Mouse (Mus musculus): ENCODE results near the gene Rae1. TPM values are rescaled to one million over a fixed set of nuclear protein-coding genes. Genes with fewer than 3 reads are reported as not detected.
A peak's percentile ranks its signal among the peaks of the same experiment; 100 is the strongest.

The Rae1 gene
- polyA plus RNA-seq, 1 experiment from 2014 or later, result 156 TPM

DNA sequence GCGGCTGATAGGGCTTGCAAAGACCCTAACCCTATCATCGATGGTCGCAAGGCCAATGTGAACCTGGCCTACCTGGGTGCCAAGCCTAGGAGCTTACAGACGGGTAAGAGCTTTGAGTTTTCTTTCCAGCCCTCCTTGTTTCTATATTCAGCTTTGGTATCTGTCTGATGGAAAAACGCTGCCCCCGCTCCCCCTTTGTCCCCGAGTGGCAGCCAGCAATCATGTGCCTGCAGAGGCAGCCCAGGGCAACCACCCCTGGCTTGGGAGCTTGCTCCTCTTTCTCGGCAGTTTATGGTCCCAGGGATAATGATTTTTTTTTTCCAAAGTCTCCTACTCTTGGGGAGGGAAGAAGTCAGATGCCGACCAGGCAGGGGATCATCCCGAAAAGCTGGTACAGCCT lies 22.9 kb downstream of the Rae1 start:
- ATAC-seq, result no peak
- H3K27me3 ChIP-seq (replicated peaks; ENCODE audit: control insufficient read depth, insufficient read depth, low read length), result no peaks in the 10 kb centered on the region
- 15% methylated on average over 10 of the region's 10 CpGs for WGBS
- H3K4me2 ChIP-seq (ENCODE audit: low read length), result peak overlapping the region; percentile 85
- no peaks in the 10 kb centered on the region for H3K9me3 ChIP-seq (ENCODE audit: control insufficient read depth, low read length)
- peak overlapping the region; percentile 77 for H3K9ac ChIP-seq (replicated peaks; ENCODE audit: low read depth, low read length)
- H3K4me3 ChIP-seq (replicated peaks; ENCODE audit: low read length), result peak overlapping the region; percentile 79
- H3K36me3 ChIP-seq (ENCODE audit: control insufficient read depth, insufficient read depth), result no peaks in the 10 kb centered on the region
- peaks cover 43% of the 10 kb centered on the region for H3K4me1 ChIP-seq (replicated peaks; ENCODE audit: control insufficient read depth, insufficient read depth, low read length)
- no peak overlapping the region for H3K27ac ChIP-seq (ENCODE audit: low read length)

DNA sequence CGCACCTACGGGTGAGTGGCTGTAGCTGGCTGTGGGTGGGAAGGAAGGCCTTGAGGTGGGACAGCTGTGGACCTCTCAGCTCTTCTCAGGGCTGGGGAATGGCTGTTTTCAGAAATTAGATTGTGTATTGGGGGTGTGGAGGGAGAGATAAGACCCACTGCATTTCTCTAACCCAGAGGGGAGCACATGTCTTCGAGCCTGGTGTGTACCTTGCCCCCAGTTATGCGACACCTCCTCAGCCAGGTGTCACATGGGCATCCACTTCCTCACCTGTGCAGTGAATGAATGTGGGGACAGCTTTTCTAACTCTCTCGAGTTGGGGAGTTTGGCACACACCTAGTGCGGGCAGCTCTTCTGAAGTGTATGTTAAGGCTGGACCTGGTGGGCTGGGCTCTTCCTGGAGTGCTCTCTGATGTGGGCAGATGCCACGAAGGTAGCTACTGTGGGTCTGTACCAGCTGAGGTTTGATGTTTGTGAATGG lies 23.5 kb downstream of the Rae1 start:
- Histone ChIP-seq H3K27me3 (replicated peaks; ENCODE audit: control insufficient read depth, insufficient read depth, low read length) (no peaks in the 10 kb centered on the region), H3K9me3 (ENCODE audit: control insufficient read depth, low read length) (no peaks in the 10 kb centered on the region), H3K4me2 (ENCODE audit: low read length) (peak overlapping the region; percentile 85), H3K36me3 (ENCODE audit: control insufficient read depth, insufficient read depth) (no peaks in the 10 kb centered on the region), H3K27ac (ENCODE audit: low read length) (no peak overlapping the region), H3K9ac (replicated peaks; ENCODE audit: low read depth, low read length) (peak overlapping the region; percentile 24; the same call in 1 of the 2 replicates), H3K4me1 (replicated peaks; ENCODE audit: control insufficient read depth, insufficient read depth, low read length) (peaks cover 47% of the 10 kb centered on the region), H3K4me3 (replicated peaks; ENCODE audit: low read length) (peak overlapping the region; percentile 79)
- 86% methylated on average over 7 of the region's 7 CpGs for WGBS
- ATAC-seq, result no peak

DNA sequence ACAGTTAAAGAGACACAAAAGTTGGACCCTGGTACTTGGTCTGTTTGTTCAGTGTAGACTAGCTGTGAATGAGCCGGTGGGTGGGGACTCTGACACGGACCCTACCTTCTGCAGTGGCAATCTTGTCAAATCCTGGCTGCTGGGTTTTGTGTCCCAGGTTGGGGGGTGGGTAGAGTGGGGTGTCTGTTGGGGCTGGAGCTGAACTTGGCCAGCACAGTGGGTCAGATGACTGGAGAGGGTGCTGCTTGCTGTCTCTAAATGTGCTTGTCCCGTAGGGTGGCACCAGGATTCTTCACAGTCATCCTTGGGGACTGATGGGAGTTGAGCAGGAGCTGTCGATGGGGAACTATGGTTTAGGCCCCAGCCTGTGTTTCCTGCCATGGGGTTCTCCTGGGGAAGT lies 24.0 kb downstream of the Rae1 start:
- 76% methylated on average over 4 of the region's 4 CpGs for WGBS
- no peak overlapping the region for H3K4me3 ChIP-seq (replicated peaks; ENCODE audit: low read length)

GRCm38 (mm10) chr2:173024392-173024791 lies 24.5 kb downstream of the Rae1 start:
- WGBS, result 78% methylated on average over 8 of the region's 8 CpGs

More for the DNA sequence above, 24.0 kb downstream of the Rae1 start:
- no peak overlapping the region for H3K4me2 ChIP-seq (ENCODE audit: low read length)
- ATAC-seq, result no peak
- no peaks in the 10 kb centered on the region for H3K36me3 ChIP-seq (ENCODE audit: control insufficient read depth, insufficient read depth)
- peaks cover 47% of the 10 kb centered on the region for H3K4me1 ChIP-seq (replicated peaks; ENCODE audit: control insufficient read depth, insufficient read depth, low read length)
- H3K9me3 ChIP-seq (ENCODE audit: control insufficient read depth, low read length), result no peaks in the 10 kb centered on the region
- no peak overlapping the region for H3K27ac ChIP-seq (ENCODE audit: low read length)
- no peak overlapping the region for H3K9ac ChIP-seq (replicated peaks; ENCODE audit: low read depth, low read length)
- no peaks in the 10 kb centered on the region for H3K27me3 ChIP-seq (replicated peaks; ENCODE audit: control insufficient read depth, insufficient read depth, low read length)

GRCm38 (mm10) chr2:173024938-173025337 lies 25.0 kb downstream of the Rae1 start:
- H3K27ac ChIP-seq (ENCODE audit: low read length), result no peak overlapping the region
- WGBS, result 13% methylated on average over 4 of the region's 4 CpGs

More at GRCm38 (mm10) chr2:173024392-173024791, 24.5 kb downstream of the Rae1 start:
- H3K27ac ChIP-seq (ENCODE audit: low read length), result no peak overlapping the region
- no peak overlapping the region for H3K9ac ChIP-seq (replicated peaks; ENCODE audit: low read depth, low read length)
- H3K4me2 ChIP-seq (ENCODE audit: low read length), result no peak overlapping the region
- H3K9me3 ChIP-seq (ENCODE audit: control insufficient read depth, low read length), result no peaks in the 10 kb centered on the region
- H3K4me3 ChIP-seq (replicated peaks; ENCODE audit: low read length), result no peak overlapping the region
- ATAC-seq, result no peak
- no peaks in the 10 kb centered on the region for H3K36me3 ChIP-seq (ENCODE audit: control insufficient read depth, insufficient read depth)
- H3K27me3 ChIP-seq (replicated peaks; ENCODE audit: control insufficient read depth, insufficient read depth, low read length), result no peaks in the 10 kb centered on the region
- H3K4me1 ChIP-seq (replicated peaks; ENCODE audit: control insufficient read depth, insufficient read depth, low read length), result peaks cover 46% of the 10 kb centered on the region

GRCm38 (mm10) chr2:173026286-173026685 lies 26.4 kb downstream of the Rae1 start:
- Histone ChIP-seq H3K4me2 (ENCODE audit: low read length) (no peak overlapping the region), H3K27me3 (replicated peaks; ENCODE audit: control insufficient read depth, insufficient read depth, low read length) (no peaks in the 10 kb centered on the region), H3K4me1 (replicated peaks; ENCODE audit: control insufficient read depth, insufficient read depth, low read length) (peaks cover 34% of the 10 kb centered on the region), H3K36me3 (ENCODE audit: control insufficient read depth, insufficient read depth) (no peaks in the 10 kb centered on the region; the same call in 1 of the 2 replicates), H3K27ac (ENCODE audit: low read length) (no peak overlapping the region), H3K9ac (replicated peaks; ENCODE audit: low read depth, low read length) (no peak overlapping the region), H3K9me3 (ENCODE audit: control insufficient read depth, low read length) (no peaks in the 10 kb centered on the region), H3K4me3 (replicated peaks; ENCODE audit: low read length) (no peak overlapping the region)
- 83% methylated on average over 5 of the region's 5 CpGs for WGBS
- no peak for ATAC-seq

More at GRCm38 (mm10) chr2:173024938-173025337, 25.0 kb downstream of the Rae1 start:
- Histone ChIP-seq H3K4me3 (replicated peaks; ENCODE audit: low read length) (no peak overlapping the region), H3K9ac (replicated peaks; ENCODE audit: low read depth, low read length) (no peak overlapping the region), H3K4me2 (ENCODE audit: low read length) (no peak overlapping the region), H3K4me1 (replicated peaks; ENCODE audit: control insufficient read depth, insufficient read depth, low read length) (peaks cover 41% of the 10 kb centered on the region), H3K27me3 (replicated peaks; ENCODE audit: control insufficient read depth, insufficient read depth, low read length) (no peaks in the 10 kb centered on the region), H3K9me3 (ENCODE audit: control insufficient read depth, low read length) (no peaks in the 10 kb centered on the region), H3K36me3 (ENCODE audit: control insufficient read depth, insufficient read depth) (no peaks in the 10 kb centered on the region)
- peak; percentile 4; the same call in 1 of the 2 replicates for ATAC-seq

GRCm38 (mm10) chr2:173026688-173027131 lies 26.8 kb downstream of the Rae1 start:
- Histone ChIP-seq H3K9ac (replicated peaks; ENCODE audit: low read depth, low read length) (no peak overlapping the region), H3K27me3 (replicated peaks; ENCODE audit: control insufficient read depth, insufficient read depth, low read length) (no peaks in the 10 kb centered on the region), H3K36me3 (ENCODE audit: control insufficient read depth, insufficient read depth) (no peaks in the 10 kb centered on the region; the same call in 1 of the 2 replicates), H3K4me1 (replicated peaks; ENCODE audit: control insufficient read depth, insufficient read depth, low read length) (peaks cover 34% of the 10 kb centered on the region), H3K27ac (ENCODE audit: low read length) (no peak overlapping the region), H3K4me3 (replicated peaks; ENCODE audit: low read length) (no peak overlapping the region), H3K4me2 (ENCODE audit: low read length) (no peak overlapping the region), H3K9me3 (ENCODE audit: control insufficient read depth, low read length) (no peaks in the 10 kb centered on the region)
- ATAC-seq, result no peak
- WGBS, result 79% methylated on average over 3 of the region's 3 CpGs

- WGBS, result 92% methylated on average over 6 of the region's 6 CpGs
- Histone ChIP-seq H3K9me3 (ENCODE audit: control insufficient read depth, low read length) (no peaks in the 10 kb centered on the region), H3K4me3 (replicated peaks; ENCODE audit: low read length) (no peak overlapping the region), H3K27me3 (replicated peaks; ENCODE audit: control insufficient read depth, insufficient read depth, low read length) (no peaks in the 10 kb centered on the region), H3K4me2 (ENCODE audit: low read length) (no peak overlapping the region), H3K27ac (ENCODE audit: low read length) (no peak overlapping the region), H3K36me3 (ENCODE audit: control insufficient read depth, insufficient read depth) (no peaks in the 10 kb centered on the region; the same call in 1 of the 2 replicates), H3K9ac (replicated peaks; ENCODE audit: low read depth, low read length) (no peak overlapping the region), H3K4me1 (replicated peaks; ENCODE audit: control insufficient read depth, insufficient read depth, low read length) (peaks cover 33% of the 10 kb centered on the region)
- no peak for ATAC-seq
Measured at GRCm38 (mm10) chr2:173027169-173027823, 27.4 kb downstream of the Rae1 start.

GRCm38 (mm10) chr2:173027824-173028495 lies 28.0 kb downstream of the Rae1 start:
- no peak overlapping the region for H3K4me2 ChIP-seq (ENCODE audit: low read length)
- H3K9ac ChIP-seq (replicated peaks; ENCODE audit: low read depth, low read length), result no peak overlapping the region
- no peak for ATAC-seq
- no peaks in the 10 kb centered on the region for H3K27me3 ChIP-seq (replicated peaks; ENCODE audit: control insufficient read depth, insufficient read depth, low read length)
- no peak overlapping the region for H3K27ac ChIP-seq (ENCODE audit: low read length)
- peaks cover under 1% of the 10 kb centered on the region for H3K36me3 ChIP-seq (ENCODE audit: control insufficient read depth, insufficient read depth)
- H3K4me3 ChIP-seq (replicated peaks; ENCODE audit: low read length), result no peak overlapping the region
- H3K4me1 ChIP-seq (replicated peaks; ENCODE audit: control insufficient read depth, insufficient read depth, low read length), result peaks cover 27% of the 10 kb centered on the region
- WGBS, result 64% methylated on average over 4 of the region's 4 CpGs
- H3K9me3 ChIP-seq (ENCODE audit: control insufficient read depth, low read length), result no peaks in the 10 kb centered on the region

Measured in forebrain, embryonic 16.5 days (tissue).